Mouse (Mus musculus) cerebellum, adult (tissue): Measurements from ENCODE around the gene Fam205c.

Source experiments
- ATAC-seq: cut with Nextera tagmentation; 2 replicates; pipeline ENCODE4 v1.9.2; 2017; ENCODE audit warnings: mild to moderate bottlenecking, moderate library complexity, mixed read lengths; ENCODE audit not compliant: insufficient number of reproducible peaks, low FRiP score, low TSS enrichment

Fam205c gene

DNA sequence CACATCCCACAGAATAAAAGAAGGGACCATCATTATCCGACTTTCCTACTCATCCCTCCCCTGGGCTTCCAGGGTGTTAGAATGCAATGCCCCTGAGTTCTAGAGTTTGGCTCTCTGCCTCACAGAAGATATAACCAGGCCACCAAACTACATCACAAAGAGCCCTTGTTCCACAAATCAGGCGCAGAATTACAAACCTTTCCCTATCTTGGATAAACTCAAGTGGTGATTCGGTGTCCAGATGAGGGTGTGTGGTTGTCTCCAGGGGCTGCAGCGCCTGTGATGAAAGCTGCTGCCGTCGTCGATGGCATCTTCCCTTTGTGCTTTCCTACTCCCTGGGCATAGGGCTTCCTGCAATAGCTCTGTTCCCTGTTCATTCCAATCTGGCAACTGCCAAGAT is at the start of gene Fam205c:
Fam205c (minus strand) TSS at position 101 of the 400 bp plus-strand sequence.
- ATAC-seq = no peak

DNA sequence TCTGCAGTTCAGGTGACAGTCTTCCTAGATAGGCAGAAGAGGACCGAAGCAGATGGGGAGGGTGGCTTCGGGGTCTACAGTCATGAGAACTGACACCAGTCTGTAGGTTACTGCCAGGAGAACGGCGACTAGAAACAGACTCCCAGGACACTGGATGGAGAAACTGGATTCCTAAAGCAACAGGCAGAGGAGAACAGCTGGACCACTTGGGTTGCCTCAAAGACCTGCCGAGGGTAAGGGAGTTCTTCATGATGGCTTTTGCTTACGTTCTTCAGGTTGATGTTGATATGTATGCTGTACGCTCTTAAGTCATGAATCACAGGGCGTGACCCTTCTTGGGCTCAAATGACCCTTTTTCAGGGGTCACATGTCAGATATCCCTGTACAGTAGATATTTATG is 48.4 kb upstream of the Fam205c start:
- no peak for ATAC-seq

DNA sequence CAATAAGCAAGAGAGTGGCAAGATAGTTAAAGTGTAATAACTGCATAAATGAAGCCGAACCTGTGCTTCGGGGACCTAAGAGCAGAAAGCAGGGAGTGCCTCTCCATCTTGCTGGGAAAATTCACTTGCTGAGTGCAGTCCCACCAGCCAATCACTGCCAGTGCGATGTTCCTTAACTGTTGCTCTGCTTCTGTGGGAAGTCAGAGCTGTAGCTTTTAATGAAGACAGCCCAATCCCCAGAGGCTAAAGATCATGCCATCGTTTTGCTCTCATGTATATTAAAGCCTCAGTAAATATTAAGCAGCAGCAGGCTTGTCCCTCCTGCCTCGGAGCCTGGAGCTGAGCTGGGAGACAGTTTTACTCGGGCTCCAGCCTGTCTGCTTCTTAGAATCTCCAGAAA is 48.0 kb upstream of the Fam205c start:
- no peak for ATAC-seq

DNA sequence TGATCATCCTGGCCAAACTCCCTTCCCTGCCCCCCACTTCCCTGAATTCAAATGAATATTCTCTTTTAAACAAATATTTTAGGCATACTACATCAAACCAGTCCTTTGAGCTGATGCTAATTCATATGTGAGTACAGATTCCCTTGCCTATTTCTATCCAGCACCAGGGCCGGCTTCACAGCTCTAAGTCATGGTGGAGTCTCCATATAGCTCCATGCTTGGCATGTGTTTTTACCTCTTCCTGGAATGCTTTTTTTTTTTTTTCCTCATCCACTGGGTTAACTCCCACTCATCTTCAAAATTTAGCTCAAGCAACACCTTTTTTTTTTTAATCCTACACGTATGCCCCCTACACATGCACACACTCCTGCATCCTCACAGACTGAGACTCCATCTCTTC is 47.5 kb upstream of the Fam205c start:
- no peak for ATAC-seq

DNA sequence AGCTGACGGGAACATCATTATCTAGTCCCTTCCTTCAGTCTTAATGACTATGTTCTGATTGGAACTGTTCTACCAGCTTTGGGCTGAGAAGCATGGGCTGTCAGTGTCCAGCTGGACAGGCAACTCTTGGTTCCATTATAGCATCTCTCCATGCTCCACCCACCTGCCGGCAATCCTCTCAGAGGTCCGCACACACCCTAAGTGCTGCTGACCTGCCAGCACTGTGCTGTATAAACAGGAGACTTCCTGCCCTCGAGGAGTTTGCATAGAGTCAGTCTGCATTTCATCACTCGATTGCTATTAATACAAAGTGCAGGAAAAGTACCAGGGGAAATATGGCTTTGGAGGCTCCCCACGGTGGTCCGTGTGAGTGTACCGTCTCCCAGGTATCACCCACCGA is 46.7 kb upstream of the Fam205c start:
- ATAC-seq = no peak

DNA sequence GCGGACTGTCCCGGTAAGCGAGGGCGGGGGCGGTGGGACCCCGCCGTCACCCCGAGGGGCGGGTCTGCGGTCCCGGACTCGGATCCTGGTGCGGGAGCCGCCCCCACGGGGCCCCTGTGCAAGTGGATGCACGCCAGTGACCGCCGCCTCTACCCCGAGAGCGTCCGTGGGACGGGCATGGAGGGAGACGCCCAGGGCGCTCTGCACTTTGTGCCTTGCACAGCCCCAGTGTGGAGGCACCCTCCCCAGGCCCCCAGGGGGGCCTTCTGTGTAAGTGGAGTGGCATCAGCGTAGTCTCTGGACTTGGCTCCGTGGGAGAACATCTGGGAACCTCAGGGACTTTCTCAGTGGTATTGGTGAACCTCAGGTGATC is 43.4 kb upstream of the Fam205c start:
- peak; percentile 33; the same call in 1 of the 2 replicates for ATAC-seq

DNA sequence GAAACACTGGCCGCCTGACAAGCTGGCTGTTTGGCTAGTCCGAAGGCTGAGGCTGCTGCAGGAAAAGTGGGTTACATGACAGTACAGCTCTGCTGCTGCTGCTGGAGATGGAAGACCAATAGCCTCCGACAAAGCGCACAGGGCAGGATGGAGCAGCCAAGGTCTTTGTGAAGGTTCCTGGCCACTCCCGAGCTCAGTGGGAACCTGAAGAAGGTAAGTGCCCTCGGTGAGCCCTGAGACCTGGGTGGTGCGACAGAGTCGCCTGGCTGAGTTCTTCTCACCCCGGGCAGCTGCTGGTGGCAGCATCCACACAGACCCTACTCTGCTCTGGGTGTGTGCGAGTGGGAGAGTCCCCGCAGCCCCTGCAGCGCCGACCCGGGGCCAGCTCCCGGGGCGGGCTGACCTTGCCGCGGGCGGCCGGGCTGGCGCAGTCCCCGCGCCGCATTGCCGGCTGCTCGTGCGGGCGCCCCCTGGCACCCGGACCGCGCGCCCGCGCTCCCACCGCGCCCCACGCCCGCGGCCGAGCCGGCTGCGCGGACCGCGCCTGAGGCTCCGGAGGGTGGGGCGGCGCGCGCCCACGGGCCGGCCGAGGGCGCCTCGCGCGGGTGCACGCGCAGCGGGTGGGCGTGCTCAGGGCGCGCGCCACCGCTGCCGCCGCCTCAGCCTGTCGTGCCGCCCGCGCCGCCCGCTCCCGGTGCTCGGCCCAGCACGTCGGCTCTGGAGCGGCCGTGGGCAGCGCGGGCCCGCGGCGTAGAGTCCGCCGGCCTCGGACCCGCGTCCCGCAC is 42.8 kb upstream of the Fam205c start, which contains the start of gene Phf24:
Phf24 (plus strand) TSS at position 44 of the 785 bp plus-strand sequence.
- peak; percentile 74 for ATAC-seq

DNA sequence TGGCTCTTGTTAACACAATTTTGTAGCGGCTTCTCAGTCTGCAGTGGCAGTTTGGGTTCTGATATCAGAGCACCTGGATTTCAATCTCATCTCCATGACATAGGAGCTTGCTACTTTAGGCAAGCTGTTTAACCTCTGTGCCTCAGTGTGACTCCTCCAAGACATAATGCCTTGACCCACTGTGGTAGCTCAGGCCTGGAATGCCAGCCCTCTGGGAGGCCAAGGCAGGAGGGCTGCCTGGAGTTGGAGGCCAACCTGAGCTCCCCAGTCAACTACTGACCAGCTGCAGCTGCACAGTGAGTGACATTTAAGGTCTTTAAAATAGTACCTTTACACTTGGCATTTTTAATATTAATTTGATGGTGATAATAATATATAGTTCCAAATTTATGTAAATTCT is 41.9 kb upstream of the Fam205c start:
- no peak for ATAC-seq

DNA sequence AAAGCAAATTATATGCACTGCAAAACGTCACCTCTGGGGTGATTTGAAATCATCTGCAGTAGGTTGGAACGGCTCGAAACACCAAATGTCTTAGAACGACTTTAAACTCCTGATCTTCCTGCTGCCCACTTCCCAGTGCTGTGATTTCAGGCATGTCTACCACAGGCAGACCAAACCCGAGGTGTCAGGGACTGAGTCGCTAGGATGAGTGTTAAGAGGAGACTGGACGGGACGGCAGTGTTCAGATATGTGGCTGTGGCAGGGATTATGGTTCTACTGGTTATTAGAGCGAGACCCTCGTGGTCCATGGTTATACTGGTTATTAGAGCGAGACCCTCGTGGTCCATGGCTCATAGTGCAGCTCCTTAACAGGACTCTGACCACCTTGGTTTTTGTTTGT is 41.3 kb upstream of the Fam205c start:
- ATAC-seq = no peak

DNA sequence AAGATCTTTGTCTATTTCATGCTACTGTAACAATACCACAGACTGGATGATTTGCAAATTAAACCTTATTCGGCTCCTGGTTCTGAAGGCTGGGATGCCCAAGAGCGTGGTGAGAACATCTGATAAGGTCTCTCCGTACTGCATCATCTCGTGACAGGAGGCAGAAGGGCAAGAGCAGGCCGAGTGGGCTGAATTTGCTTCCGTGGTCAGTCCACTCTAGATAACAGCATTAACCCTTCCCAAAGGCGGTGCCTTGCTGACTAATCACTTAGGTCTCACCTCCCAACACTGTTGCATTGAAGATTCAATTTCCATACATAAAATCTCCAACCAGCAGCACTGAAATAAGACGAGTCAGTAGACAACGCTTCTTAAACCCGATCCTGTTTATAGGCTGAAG is 39.4 kb upstream of the Fam205c start:
- ATAC-seq = no peak

DNA sequence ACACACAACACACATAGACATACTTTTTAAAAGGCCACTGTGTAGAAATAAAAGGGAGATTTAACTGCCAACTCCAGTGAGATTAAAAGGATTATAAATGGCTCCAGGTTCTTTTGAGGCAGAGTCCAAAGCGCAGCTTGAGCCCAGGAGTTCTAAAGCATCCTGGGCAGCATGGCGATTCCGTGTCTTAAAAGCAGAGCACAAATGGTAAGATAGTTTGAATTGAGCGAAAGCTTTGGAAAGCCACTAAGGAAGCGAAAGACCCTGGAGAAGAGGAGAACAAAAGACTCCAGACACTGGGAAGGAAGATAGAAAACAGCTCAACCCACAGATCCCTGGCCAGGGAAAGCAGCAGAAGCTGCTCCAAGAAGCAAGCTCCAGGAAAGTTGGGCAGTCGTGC is 30.9 kb upstream of the Fam205c start:
- ATAC-seq = no peak

DNA sequence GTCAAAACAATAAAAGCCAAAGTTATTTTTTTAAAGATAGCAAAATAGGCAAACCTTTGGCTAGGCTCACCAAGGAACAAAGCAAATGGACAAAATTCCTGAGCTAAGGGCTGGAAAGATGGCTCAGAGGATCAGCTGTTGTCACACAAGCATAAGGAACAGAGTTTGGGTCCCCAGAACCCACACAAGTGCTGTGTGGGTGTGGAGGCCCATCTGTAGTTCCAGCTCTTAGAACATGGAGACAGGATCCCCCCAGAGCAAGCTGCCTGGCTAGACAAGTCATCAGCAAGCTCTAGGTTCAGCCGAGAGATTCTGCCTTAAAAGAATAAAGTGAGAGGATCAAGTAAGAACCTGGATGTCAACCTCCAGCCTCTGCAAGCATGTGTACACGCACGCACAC is 30.5 kb upstream of the Fam205c start:
- ATAC-seq = no peak

DNA sequence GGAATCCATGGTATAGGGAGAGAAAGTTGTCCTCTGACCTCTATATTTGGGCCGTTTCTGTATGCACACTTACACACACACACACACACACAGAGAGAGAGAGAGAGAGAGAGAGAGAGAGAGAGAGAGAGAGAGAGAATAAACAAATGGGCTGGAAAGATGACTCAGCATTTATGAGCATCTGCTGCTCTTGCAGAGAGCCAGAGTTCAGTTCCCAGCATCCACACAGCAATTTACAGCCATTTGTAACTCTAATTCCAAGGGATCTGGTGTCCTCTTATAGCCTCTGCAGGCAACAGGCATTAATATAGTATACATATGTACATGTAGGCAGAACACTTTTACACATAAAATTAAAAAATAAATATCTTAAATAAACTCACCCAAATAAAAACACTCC is 29.9 kb upstream of the Fam205c start:
- no peak for ATAC-seq

DNA sequence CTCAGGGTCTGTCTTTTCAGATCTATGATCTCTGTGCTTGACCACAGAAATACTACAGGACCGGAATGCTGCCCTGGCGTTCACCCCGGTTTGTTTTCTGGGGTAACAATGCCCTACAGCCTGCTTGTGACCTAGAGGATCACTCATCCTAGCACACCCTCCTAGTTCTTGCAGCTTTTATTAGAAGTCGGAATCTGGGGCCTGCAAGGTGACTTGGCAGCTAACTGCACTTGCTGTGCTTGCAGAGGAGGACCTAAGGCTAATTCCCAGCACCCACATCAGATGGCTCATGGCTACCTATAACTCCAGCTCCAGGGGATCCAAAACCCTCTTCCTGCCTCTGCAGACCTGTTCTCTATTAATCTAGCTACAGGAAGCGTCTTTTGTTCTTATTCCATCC is 28.7 kb upstream of the Fam205c start:
- ATAC-seq = peak; percentile 26; the same call in 1 of the 2 replicates

DNA sequence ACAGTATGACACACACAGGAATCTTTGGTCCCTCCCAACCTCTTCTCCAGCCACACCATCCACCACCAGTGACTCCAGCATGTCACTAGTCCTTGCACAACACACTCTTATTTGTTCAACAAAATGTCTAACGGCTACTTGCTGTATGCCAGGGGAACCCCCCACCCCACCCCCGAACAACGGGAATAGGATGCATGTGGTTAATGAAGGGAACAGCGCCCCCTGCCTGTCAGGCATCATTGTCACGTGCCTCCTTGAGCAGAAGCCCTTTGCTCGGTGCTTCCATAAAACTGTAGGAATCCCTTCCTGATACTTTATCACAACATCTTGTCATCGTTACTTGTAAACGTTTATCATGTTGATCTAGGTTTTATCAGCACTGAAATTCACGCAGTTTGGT is 28.1 kb upstream of the Fam205c start:
- ATAC-seq = no peak

DNA sequence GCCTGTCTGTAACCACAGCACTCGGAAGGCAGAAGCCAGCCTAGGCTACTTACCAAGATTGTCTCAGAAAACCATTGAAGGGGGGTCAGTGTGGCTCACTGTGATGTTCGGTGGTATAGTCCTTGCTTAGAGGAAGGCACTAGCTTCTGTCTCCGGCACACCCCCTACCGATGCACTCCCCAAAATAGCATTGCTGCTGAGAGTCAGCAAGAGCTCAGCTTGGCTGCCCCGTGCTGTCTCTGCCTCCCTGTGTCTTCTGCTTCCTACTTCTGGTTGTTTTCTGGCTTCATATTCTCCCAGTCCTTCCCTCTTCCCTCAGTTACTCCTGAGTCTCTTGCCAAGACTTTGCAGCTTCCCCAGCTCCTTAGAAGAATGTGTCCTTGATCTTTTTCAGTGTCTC is 26.8 kb upstream of the Fam205c start:
- no peak for ATAC-seq

DNA sequence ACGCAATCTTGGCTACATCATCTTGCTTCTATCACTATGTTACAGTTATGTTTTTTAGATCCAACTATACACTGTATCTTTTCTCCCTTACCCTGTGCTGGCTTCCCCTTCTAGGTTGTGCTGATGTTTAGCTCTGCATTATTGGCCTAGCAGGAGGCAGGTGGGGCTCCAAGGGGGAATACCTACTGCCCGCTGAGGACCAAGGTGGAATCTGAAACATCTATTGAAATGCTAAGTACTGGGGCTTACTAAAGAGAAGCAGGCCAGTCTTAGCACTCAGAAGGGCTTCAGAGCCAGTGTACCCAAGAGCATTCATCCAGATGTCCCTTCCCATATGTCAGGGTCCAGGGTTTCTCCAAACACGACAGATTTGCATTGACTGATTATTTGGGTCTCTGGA is 24.9 kb upstream of the Fam205c start:
- ATAC-seq = no peak

DNA sequence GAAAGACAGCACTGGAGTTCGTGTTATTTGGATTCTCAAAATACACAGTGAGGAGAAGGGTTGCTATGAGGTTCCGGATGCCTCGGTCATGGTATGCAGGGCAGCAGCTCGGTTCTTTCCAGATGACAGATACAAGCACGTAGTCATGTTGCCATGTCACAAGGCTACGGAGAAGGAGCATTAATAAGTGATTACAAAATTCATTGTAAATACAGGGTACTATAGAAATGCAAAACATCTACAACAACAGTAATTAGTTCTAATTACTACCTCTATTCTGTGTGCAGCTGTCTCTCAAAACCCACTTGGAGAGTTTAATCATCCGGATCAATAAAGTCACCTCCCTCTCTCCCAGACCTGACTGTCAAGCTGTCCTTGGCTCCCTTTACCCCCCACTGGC is 21.1 kb upstream of the Fam205c start:
- no peak for ATAC-seq

DNA sequence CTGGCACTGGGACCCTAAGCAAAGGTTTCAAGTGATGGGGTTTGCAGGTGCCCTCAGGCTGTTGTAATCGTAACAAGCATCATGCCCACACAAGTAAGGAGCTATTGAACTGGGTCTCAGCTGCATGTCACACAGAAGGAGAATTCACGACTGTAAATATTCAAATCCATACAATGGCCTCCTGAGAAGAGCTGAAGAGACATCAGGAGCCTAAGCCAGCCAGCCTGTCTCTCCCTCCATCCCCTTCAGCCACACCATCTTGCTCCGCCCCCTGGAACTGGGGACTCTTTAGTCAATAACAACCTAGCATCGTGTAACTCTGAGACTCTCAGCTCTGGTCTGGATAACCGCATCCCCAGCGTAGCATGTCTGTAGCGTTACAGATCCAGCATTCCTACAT is 17.1 kb upstream of the Fam205c start:
- no peak for ATAC-seq

DNA sequence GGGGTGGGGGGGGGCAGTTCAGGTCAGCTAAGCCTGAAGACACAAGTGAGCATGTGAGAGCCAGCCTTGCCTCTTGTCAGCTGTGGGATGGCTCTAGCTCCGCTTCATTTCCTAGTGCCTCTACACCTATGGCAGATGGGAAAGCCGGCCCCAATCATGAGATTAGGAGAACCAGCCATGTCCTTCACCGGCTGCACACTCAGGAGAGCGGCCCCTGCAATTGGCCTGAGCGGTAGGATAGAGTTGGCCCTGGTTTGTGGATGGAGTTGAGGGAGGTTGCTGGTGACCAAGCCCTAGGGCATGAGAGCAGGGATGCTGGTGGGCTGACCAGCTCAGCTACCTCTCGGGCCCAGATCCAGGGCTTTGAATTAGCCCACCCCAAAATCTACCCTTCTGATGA is 14.8 kb upstream of the Fam205c start:
- no peak for ATAC-seq

DNA sequence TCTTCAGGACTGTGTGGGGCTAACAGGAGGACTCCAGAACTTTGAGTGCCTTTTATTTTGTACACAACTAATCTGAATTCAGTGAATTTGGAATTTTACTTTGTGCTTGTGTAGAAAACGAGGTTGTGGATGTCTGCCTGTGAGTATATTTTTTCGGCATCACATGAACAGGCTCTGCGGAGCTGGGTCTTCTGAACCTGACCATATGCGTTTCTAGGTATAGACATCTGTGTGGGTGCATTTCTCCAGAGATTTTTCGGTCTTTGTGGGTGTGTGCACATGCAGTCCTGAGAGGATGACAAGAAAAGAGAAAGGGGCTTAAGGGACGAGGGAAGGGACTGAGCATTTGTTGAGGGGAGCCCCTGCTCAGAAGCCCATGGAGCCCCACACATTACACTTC is 12.9 kb upstream of the Fam205c start:
- no peak for ATAC-seq

DNA sequence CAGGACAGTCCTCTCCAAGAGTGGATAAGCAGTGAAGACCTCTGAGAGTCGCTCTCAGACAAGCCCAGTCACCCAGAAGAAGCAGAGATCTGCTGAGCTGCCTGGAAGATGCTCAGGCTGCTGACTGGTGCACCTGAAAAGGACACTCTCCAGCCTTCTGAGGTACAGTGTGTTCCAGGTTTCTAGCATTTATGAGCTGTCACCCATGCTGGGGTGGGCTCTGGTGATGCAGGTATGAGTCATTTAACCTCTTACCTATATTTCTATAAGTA is 6.6 kb upstream of the Fam205c start:
- ATAC-seq = no peak
